Mouse (Mus musculus) 3134 (cell line): ENCODE measurements at regions not wholly inside any gene's neighbourhood (a gene's known extent, or its start where the extent isn't known, plus 50 kb on each side); places are given as distances from the start of the nearest gene placed in this dataset.

ENCODE experiments used
- DNase-seq: peaks from one replicate; pipeline ENCODE4 v3.0.0-alpha.2; 2011; ENCODE audit warnings: low spot score; ENCODE audit not compliant: insufficient read length; ENCODE audit errors: extremely low read depth

- DNase-seq = no peak
Measured at GRCm38 (mm10) chr14:89844888-89845287, 1373.7 kb upstream of the Pcdh20 start.

- DNase-seq = no peak
Measured at GRCm38 (mm10) chr14:89826731-89827130, 1355.5 kb upstream of the Pcdh20 start.

- DNase-seq = no peak
Measured at GRCm38 (mm10) chr14:89826001-89826400, 1354.8 kb upstream of the Pcdh20 start.

GRCm38 (mm10) chr14:89823436-89823835, 1352.2 kb upstream of the Pcdh20 start:
- DNase-seq = no peak

GRCm38 (mm10) chr14:89822207-89822606, 1351.0 kb upstream of the Pcdh20 start:
- DNase-seq = no peak

GRCm38 (mm10) chr14:89806825-89807224, 1335.6 kb upstream of the Pcdh20 start:
- DNase-seq = no peak

GRCm38 (mm10) chr14:89804677-89805234, 1333.6 kb upstream of the Pcdh20 start:
- no peak for DNase-seq

- peak; percentile 4 for DNase-seq
Measured at GRCm38 (mm10) chr14:89755831-89756230, 1284.6 kb upstream of the Pcdh20 start.

- DNase-seq = no peak
Measured at GRCm38 (mm10) chr14:89713711-89714110, 1242.5 kb upstream of the Pcdh20 start.
